Mouse (Mus musculus) thymus, adult 18-20 months (tissue): ENCODE measurements around the gene Apold1.

Experiments
- DNase-seq, 2 experiments: peaks; one replicate each; pipeline ENCODE4 v3.0.0; 2022; ENCODE audit warnings: mixed read lengths in 2 of 2

Apold1 gene

GRCm38 (mm10) chr6:134976628-134977027, 4.9 kb upstream of the Apold1 start:
- no peak for DNase-seq

GRCm38 (mm10) chr6:134983529-134984370, 2.2 kb downstream of the Apold1 start:
- DNase-seq = peak; percentile 73

GRCm38 (mm10) chr6:134984748-134985147, 3.2 kb downstream of the Apold1 start:
- no peak for DNase-seq

- no peak for DNase-seq
Observed at GRCm38 (mm10) chr6:134988377-134988776, 6.9 kb downstream of the Apold1 start.

GRCm38 (mm10) chr6:134990674-134991073, 9.2 kb downstream of the Apold1 start:
- DNase-seq = no peak

GRCm38 (mm10) chr6:134994031-134994651, 12.6 kb downstream of the Apold1 start:
- no peak for DNase-seq

GRCm38 (mm10) chr6:134994985-134995384, 13.5 kb downstream of the Apold1 start:
- DNase-seq = no peak

GRCm38 (mm10) chr6:134996918-134997317, 15.4 kb downstream of the Apold1 start:
- no peak for DNase-seq

- no peak for DNase-seq
Observed at GRCm38 (mm10) chr6:134998076-134998475, 16.6 kb downstream of the Apold1 start.

- no peak for DNase-seq
Observed at GRCm38 (mm10) chr6:134998781-134999180, 17.3 kb downstream of the Apold1 start.

- no peak for DNase-seq
Observed at GRCm38 (mm10) chr6:135000272-135000671, 18.8 kb downstream of the Apold1 start.

GRCm38 (mm10) chr6:135001991-135002390, 20.5 kb downstream of the Apold1 start:
- DNase-seq = no peak

GRCm38 (mm10) chr6:135006372-135006771, 24.9 kb downstream of the Apold1 start:
- DNase-seq = no peak

GRCm38 (mm10) chr6:135011048-135011733, 29.7 kb downstream of the Apold1 start, which contains the start of gene Ddx47:
Ddx47 (plus strand) TSS chr6:135011612.
- peak; percentile 87 to 89 for DNase-seq

GRCm38 (mm10) chr6:135011734-135012116, 30.2 kb downstream of the Apold1 start:
- DNase-seq = peak in 1 of 2 experiments; percentile 11

GRCm38 (mm10) chr6:135017211-135017610, 35.7 kb downstream of the Apold1 start:
- no peak for DNase-seq

GRCm38 (mm10) chr6:135019564-135019963, 38.0 kb downstream of the Apold1 start:
- DNase-seq = no peak

- no peak for DNase-seq
Observed at GRCm38 (mm10) chr6:135021633-135022032, 40.1 kb downstream of the Apold1 start.

- no peak for DNase-seq
Observed at GRCm38 (mm10) chr6:135023379-135023778, 41.9 kb downstream of the Apold1 start.

- DNase-seq = no peak
Observed at GRCm38 (mm10) chr6:135024781-135025420, 43.4 kb downstream of the Apold1 start.

- no peak for DNase-seq
Observed at GRCm38 (mm10) chr6:135026232-135026631, 44.7 kb downstream of the Apold1 start.

GRCm38 (mm10) chr6:135026755-135027154, 45.2 kb downstream of the Apold1 start:
- no peak for DNase-seq

- no peak for DNase-seq
Observed at GRCm38 (mm10) chr6:135029246-135029645, 47.7 kb downstream of the Apold1 start.
